Mouse (Mus musculus) layer of hippocampus, adult 9-10 months (tissue): ENCODE data around the gene Plekhg5.

Experiments used
- DNase-seq: peaks from one replicate; pipeline ENCODE4 v3.0.0; 2022; ENCODE audit warnings: low spot score

Gene Plekhg5

DNA sequence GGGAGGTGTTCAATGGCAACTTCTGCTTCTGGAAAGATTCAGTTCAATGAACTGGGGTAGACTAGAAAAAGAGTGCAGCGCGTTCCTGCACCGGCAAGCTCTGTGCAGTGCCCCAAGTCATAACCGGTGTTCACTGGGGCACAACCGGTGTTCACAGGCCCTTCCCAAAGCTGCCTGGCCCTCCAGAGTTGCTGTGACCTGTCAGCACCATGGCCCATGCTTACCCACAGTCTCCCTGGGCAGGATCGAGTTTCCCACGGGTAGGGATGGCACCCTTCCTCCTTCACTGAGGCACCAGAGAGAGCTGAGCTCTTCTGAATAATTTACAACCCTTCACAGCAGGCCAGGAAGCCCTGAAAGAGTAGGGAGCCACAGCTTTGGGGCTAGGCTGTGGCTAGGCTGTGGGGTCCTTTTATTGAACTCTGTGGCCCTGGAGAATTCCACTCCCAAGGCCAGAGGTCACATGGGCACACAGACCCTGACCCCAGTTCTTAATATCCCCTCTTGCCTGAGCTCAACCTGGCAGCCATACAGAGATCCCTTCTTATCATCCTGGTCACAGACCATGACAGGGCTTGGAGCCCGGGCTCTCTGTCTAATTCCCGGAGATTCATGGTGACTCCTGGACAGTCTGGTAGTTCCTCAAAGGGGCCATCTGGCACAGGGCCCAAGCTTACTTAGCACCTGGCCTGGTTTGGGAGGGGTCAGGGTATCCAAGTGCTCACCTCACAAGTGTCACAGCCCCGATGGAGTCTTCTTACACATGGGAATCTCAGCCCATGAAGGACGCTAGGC is 73.9 kb downstream of the Plekhg5 start:
- no peak for DNase-seq

DNA sequence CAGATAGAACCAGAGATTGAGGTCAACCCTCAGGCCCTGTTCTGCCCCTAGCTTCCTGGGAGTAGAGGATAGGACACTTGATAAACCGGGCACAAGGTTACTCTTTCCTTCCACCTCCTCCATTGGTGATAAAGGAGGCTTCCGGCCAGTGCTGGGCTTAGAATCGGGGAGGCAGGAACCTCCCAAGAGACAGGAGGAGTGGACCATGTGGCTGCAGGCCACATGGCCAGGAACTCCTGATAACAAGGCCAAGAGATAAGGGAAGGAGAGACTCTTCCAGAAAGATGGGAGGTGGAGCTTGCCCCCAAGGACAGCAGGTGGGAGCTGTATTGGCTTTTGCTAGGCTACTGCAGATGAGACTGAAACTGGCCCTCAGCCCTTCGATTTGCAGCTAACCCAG is 78.2 kb downstream of the Plekhg5 start:
- no peak for DNase-seq

DNA sequence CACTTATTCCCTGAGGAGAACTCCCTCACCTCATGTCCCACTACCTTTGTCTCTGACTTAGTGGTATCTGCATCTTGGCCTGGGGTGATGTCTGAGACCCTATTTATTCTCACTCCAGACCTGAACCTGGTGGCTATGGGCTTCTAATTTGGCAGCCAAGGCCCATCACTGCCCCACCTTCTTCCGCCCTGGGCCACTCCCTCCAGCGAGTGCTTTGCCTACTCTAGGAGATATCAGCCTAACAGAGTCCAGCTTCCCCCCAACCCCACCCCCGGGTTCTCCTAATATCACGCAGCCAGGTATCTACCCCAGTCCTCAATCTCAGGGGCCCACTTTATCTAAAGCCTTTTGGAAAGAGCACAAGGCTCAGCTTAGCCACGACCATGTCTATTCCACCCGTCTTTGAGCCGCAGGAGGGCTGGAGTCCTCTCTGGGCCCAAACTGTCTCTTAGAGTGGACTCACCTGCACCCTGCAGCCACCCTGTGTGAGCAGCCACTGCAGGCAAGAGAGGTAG is 79.2 kb downstream of the Plekhg5 start:
- no peak for DNase-seq

DNA sequence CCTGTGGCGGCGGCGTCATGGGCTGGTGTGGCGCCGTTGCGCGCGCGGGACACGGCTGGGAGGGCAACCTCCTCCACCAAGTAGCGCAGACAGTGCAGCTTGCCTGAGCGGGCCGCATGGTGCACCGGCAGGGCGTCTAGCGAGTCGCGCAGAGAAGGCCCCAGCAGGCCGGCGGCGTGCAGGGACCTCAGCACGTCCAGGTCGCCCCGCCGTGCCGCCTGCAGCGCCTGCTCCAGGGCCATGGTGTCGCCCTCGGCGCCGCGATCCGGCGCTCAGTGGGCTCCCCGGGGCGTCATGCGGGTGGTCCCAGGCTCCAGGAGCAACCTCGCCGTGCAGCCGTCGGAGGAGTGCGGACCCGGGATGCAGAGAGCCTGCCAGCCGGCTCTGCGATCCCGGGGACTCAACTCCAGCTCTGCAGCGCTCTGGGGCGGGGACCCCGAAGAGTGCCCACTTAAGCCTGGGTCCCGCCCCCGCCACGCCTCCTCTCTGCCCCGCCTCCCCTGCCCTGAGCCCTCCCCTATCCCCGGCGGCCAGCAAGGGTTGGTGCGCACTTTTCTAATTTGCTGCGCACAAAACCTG is 79.8 kb downstream of the Plekhg5 start, which contains the start of gene Espn:
Gene Espn, minus strand, starts transcription at position 406 of the 579 bp plus-strand sequence.
- no peak for DNase-seq

DNA sequence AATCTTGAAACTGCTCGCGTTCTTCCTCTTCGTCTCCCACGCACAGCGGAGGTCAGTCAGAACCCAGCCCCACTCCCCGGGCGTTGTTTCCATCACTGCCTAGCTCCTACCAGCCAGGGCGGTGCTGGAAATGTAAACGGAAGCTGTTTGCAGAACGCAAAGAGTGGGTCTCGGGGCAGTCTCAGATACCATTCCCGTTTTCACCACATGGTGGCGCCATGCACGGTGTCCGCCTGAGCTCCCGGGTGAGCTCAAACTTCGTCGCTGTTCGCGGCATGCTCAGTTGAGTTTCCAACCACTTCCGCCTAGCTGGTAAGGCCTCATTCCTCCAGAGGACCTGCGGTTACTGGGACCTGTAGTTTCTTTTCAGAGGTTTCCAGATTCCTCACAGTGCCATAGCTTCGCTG is 81.5 kb downstream of the Plekhg5 start:
- no peak for DNase-seq

DNA sequence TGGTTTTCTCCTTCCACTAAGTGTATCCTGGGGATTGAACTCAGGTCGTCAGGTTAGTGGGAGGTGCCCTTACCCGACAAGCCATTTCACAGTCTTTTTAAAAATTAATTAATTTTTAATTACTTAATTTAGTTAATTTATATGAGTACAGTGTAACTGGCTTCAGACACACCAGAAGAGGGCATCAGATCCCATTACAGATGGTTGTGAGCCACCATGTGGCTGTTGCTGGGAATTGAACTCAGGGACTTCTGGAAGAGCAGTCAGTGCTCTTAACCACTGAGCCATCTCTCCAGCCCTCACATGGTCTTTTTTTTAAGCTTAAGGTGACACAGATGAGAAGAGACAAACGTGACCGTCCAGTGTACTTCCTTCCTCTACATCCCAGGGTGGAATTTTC is 82.7 kb downstream of the Plekhg5 start:
- no peak for DNase-seq

DNA sequence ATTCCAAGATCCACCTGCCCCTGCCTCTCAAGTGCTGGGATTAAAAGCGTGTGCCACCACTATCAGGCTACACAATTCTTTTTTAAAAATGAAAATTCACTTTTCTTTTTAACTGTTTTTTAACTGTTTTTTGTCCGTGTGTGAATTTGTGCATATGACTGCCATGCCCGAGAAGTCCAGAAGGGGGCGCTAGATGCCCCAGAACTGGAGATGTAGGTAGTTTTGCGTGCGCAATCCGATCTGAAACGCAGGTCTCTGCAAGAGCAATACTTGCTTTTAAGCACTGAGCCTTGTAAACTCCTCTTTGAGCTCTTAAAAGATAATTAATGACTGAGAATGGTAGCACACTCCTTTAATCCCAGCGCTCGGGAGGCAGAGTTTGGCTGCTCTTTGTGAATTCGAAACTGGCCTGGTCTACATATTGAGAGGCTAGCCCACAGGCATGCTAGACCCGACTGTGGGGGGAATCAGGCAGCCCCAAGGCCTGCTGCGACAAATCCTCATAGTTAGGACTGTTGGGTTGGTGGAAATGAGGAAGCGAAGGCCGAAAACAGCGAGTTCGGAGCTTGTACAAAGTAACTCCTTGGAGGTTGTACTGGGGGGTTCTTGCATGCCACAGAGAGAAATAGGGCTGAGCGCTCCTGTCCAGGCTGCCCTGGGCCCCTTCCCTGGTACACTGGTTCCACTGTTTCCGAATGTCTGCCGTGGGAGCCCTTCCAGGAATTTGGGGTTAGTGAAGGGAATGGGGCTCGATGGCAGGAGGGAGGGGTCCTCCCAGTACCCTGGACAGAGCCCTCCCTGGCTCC is 85.7 kb downstream of the Plekhg5 start:
- no peak for DNase-seq

DNA sequence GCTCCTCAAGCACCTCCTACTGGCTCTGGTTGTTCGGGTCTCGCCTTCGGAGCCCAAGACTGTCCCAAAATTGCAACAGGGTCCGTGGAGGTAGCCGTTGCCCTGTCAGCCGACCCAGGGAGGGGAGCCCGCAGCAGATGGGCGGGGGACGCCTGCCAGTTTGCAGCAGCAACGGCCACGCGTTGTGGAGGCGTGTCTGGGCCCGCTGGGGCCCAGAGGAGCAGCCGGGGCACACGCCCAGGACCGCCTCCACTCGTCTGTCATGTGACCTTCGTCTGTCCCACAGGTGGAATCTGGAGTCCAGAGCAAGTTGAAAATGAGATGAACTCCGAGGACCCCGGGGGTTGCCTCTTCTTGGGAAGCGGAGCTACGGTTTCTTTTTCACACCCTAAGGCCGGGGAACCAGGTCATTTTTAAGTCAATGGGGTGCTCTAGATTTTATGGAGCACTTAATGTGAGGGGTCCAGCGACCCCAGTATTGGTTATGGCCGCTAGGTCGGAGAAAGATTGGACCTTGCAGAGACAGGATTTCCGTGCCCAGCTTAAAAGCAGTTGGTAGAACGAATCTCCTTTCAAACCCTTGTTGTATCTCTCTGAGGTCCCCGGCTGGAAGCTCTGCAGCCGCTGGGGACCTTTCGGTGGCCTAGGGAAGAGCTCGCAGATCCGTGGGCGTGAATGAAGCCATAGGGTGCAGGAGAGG is 86.4 kb downstream of the Plekhg5 start, which contains the start of gene Hes2:
Gene Hes2, plus strand, starts transcription at position 283 of the 700 bp plus-strand sequence.
- DNase-seq: no peak

DNA sequence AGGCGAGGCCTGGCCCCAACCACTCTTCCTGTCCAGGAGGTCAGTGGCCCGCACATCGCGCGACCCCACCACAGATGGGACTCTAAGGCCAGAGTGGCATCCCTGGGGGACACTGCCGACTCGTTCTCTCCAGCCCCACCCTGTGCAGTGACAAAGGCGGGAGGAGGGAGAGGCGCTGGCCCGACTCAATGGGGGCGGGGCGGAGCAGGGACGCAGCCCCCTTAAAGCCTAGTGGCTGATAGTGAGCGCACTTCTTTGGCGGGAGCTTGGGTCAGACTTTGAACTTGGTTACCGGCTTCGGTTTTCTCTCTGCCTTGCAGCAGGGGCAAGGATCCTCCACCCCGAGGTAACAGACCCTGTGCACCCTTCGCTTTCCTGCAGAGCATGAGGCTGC is 87.0 kb downstream of the Plekhg5 start:
- no peak for DNase-seq

DNA sequence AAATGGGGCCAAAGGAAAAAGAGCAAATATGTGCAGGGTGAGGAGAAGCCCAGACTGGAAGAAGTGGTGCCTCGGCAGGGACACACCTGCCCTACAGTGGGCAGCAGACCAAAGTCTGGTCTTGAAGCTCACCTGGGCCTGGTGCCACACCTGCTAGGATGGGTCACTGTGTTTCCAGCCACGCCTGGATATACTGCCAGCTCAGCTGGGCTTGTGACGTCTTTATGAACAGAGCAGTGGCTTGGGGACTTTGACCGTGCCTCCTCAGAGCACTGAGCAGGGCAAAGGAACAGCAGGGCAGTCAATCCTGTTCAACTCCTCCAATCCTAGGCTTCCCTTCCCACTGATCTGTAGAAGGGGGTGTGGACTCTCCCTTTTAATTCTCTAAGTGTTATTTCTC is 88.5 kb downstream of the Plekhg5 start:
- no peak for DNase-seq

DNA sequence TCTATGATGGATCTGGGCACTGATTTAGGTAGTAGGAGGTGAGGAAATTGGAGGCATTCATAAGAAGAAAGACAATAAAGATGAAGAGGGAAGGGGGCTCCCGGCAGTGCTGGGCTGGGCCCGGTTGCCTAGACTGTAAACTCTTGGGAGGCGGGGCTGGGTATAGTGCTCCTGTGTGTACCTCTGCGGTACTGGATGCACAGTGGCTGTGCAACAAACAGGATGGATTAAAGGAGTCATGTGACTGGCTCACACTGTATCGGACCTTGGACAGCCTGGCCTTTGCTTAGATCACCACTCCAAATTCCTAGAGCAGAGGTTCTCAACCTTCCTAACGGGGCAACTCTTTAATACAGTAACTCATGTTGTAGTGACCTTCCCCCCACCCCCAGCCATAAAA is 89.3 kb downstream of the Plekhg5 start:
- DNase-seq: no peak

DNA sequence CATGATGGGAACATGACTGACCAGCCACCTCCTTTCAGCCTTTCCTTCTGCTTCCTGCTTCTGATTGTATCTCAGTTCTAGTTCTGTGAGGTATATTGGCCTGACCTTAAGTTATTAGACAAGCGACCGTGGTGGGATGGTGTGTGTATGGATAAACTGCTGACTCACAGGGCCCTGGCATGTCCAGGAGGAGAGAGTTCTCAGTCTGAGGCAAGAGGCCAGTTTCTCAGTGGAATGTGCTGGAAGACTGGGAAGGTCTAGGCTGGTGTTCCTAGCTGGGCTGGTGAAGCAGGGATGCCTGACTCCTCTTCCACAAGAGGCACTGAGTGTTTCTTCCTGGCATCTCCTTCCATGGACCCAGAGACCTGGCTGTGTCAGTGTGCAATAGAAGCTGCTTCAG is 90.5 kb downstream of the Plekhg5 start:
- DNase-seq: no peak
